In genomic region chr3:102752053-102752452, GRCm38 (mm10) we compare ENCODE assay signal across 27 mouse cellular contexts. TPM values are rescaled to one million over a fixed set of nuclear protein-coding genes. Genes with fewer than 3 reads are reported as not detected.
DNase-seq lines count a peak whose midpoint lies in the region; ATAC-seq and TF ChIP-seq lines count a peak whose summit lies in the region.
"Had no signal": no experiment of that assay in that cellular context is flagged by ENCODE, and none has a peak within 500 bp of the region (broad histone marks: within the 10 kb centered on the region; RNA-seq: fewer than 3 reads in every experiment).

No protein-coding gene starts in this region.

- no peaks in the 10 kb centered on the region for H3K79me2 ChIP-seq in heart, adult 2 months (replicated peaks; ENCODE audit: control insufficient read depth, insufficient read depth, low read length)
- H3K79me2 ChIP-seq in myocyte (ENCODE audit: control insufficient read depth, insufficient read depth), result no peaks in the 10 kb centered on the region

- peak overlapping the region; percentile 31 for H3K27ac ChIP-seq in heart, adult 2 months
- H3K27ac ChIP-seq in heart, embryonic 11.5 days (ENCODE audit: low read depth, low read length), result no peak overlapping the region
- H3K27ac ChIP-seq in heart, postnatal 0 days (ENCODE audit: low read depth), result no peak overlapping the region
- H3K27ac ChIP-seq: embryonic facial prominence, embryonic 15.5 days; forebrain, embryonic 10.5 days; hindbrain, embryonic 12.5 days had no signal

- WGBS in heart, adult 2 months, result 91% methylated on average over 4 of the region's 4 CpGs
- WGBS in heart, embryonic 11.5 days (ENCODE audit: insufficient replicate concordance), result 90% methylated on average over 4 of the region's 4 CpGs
- 82% methylated on average over 4 of the region's 4 CpGs for WGBS in heart, postnatal 0 days

- H3K36me3 ChIP-seq in heart, adult 2 months (ENCODE audit: control insufficient read depth, insufficient read depth, low read length), result peaks cover 2% of the 10 kb centered on the region
- peaks cover 3% of the 10 kb centered on the region; the same call in 1 of the 2 replicates for H3K36me3 ChIP-seq in heart, embryonic 11.5 days (ENCODE audit: control insufficient read depth, insufficient read depth, low read length)
- peaks cover 23% of the 10 kb centered on the region; the same call in 1 of the 2 replicates for H3K36me3 ChIP-seq in heart, postnatal 0 days (replicated peaks; ENCODE audit: control insufficient read depth, insufficient read depth, low read length)
- H3K36me3 ChIP-seq in myocyte (ENCODE audit: control insufficient read depth, insufficient read depth), result no peaks in the 10 kb centered on the region
- H3K36me3 ChIP-seq: embryonic facial prominence, embryonic 15.5 days; G1E; hindbrain, embryonic 12.5 days had no signal

- H3K9ac ChIP-seq in heart, adult 2 months (ENCODE audit: low read depth, low read length), result no peak overlapping the region
- no peak overlapping the region for H3K9ac ChIP-seq in heart, embryonic 11.5 days (ENCODE audit: low read depth, low read length)
- H3K9ac ChIP-seq in heart, postnatal 0 days (replicated peaks; ENCODE audit: low read depth, low read length), result no peak overlapping the region
- H3K9ac ChIP-seq: embryonic facial prominence, embryonic 15.5 days; hindbrain, embryonic 12.5 days had no signal

- H3ac ChIP-seq in myocyte (ENCODE audit: control insufficient read depth, insufficient read length), result no peak overlapping the region

- TF ChIP-seq POLR2A in heart, adult 2 months (IDR thresholded peaks at IDR 0.05; ENCODE audit: insufficient read depth, low read depth, low read length), result no peak
- no peak for TF ChIP-seq POLR2A in myocyte (IDR thresholded peaks at IDR 0.05; ENCODE audit: insufficient read length, low read depth)

- H3K27me3 ChIP-seq in heart, adult 2 months (ENCODE audit: control insufficient read depth, insufficient read depth, low read length), result no peaks in the 10 kb centered on the region
- no peaks in the 10 kb centered on the region for H3K27me3 ChIP-seq in heart, embryonic 11.5 days (ENCODE audit: control insufficient read depth, insufficient read depth, low read length)
- H3K27me3 ChIP-seq in heart, postnatal 0 days (ENCODE audit: control insufficient read depth, insufficient read depth, low read length), result no peaks in the 10 kb centered on the region
- H3K27me3 ChIP-seq in myocyte (ENCODE audit: control insufficient read depth, insufficient read depth, insufficient read length), result no peaks in the 10 kb centered on the region
- H3K27me3 ChIP-seq: embryonic facial prominence, embryonic 15.5 days; hindbrain, embryonic 12.5 days had no signal

- peak; percentile 26 for DNase-seq in cerebellum, adult 11-12 months
- DNase-seq in cerebellum, adult 8-10 months, result no peak
- DNase-seq in heart, adult 2 months, result no peak
- peak; percentile 1 for DNase-seq in heart, postnatal 0 days (ENCODE audit: low spot score)
- no peak for DNase-seq in heart, postnatal 14 days
- DNase-seq in embryo, embryonic 10.5 days (ENCODE audit: low spot score), result no peak
- DNase-seq: adrenal gland, adult 8-10 months; adrenal gland, postnatal 36 days; B cell, adult 2 months; cerebellum, adult 11 months; cerebellum, adult 9-11 months; embryo, embryonic 11 days; heart, postnatal 36 days had no signal

- H3K4me3 ChIP-seq in heart, adult 2 months, result no peak overlapping the region
- no peak overlapping the region for H3K4me3 ChIP-seq in heart, embryonic 11.5 days (ENCODE audit: low read depth, low read length)
- H3K4me3 ChIP-seq in heart, postnatal 0 days (ENCODE audit: low read depth, low read length), result no peak overlapping the region
- no peak overlapping the region for H3K4me3 ChIP-seq in myocyte
- H3K4me3 ChIP-seq: embryonic facial prominence, embryonic 15.5 days; erythroblast, embryonic 14.5 days; forebrain, embryonic 10.5 days; hindbrain, embryonic 12.5 days had no signal

- no peak for TF ChIP-seq CTCF in heart, adult 2 months (IDR thresholded peaks at IDR 0.05)
- no peak for TF ChIP-seq CTCF in heart, postnatal 0 days (IDR thresholded peaks at IDR 0.05; ENCODE audit: low read depth)

- no peak for TF ChIP-seq EP300 in heart, adult 2 months (IDR thresholded peaks at IDR 0.05; ENCODE audit: insufficient read depth, low read depth, low read length)
- TF ChIP-seq EP300 in heart, postnatal 0 days (IDR thresholded peaks at IDR 0.05; ENCODE audit: low read depth), result no peak

- no peak overlapping the region for H3K4me2 ChIP-seq in heart, embryonic 11.5 days
- H3K4me2 ChIP-seq in heart, postnatal 0 days (ENCODE audit: low read depth, low read length), result no peak overlapping the region
- peak overlapping the region; percentile 4 for H3K4me2 ChIP-seq in myocyte (ENCODE audit: low read depth)
- H3K4me2 ChIP-seq: embryonic facial prominence, embryonic 15.5 days; hindbrain, embryonic 12.5 days had no signal

- intact Hi-C loops in heart, adult 2 months (cut with DNase I), result loop anchor here (5.0 kb wide), 1 partner anchor 35 kb away; no protein-coding TSS in a partner anchor
- intact Hi-C loops in heart, postnatal 14 days (cut with DNase I), result no loop called here

- H3K4me1 ChIP-seq in heart, adult 2 months (ENCODE audit: control insufficient read depth, insufficient read depth, low read length), result peaks cover 15% of the 10 kb centered on the region
- peaks cover 29% of the 10 kb centered on the region for H3K4me1 ChIP-seq in heart, embryonic 11.5 days (ENCODE audit: control insufficient read depth, insufficient read depth, low read length)
- peaks cover 21% of the 10 kb centered on the region for H3K4me1 ChIP-seq in heart, postnatal 0 days (ENCODE audit: control insufficient read depth, insufficient read depth)

- H3K9me3 ChIP-seq in heart, embryonic 11.5 days (replicated peaks; ENCODE audit: control insufficient read depth, low read length), result no peaks in the 10 kb centered on the region
- no peaks in the 10 kb centered on the region for H3K9me3 ChIP-seq in heart, postnatal 0 days (replicated peaks; ENCODE audit: control insufficient read depth, low read length)
- H3K9me3 ChIP-seq: embryonic facial prominence, embryonic 15.5 days; forebrain, embryonic 10.5 days; G1E; hindbrain, embryonic 12.5 days had no signal

- ATAC-seq in heart, embryonic 11.5 days (replicated peaks; ENCODE audit: insufficient number of reproducible peaks, low FRiP score, low TSS enrichment), result no peak
- no peak for ATAC-seq in heart, postnatal 0 days (ENCODE audit: insufficient read depth, low read depth)
- ATAC-seq: CD4-positive, CD25-positive, alpha-beta regulatory T cell, adult 4 months; forebrain, embryonic 14.5 days; hindbrain, embryonic 16.5 days; inflammation-experienced regulatory T-cells, adult 6 months; intestine, postnatal 0 days had no signal

TF ChIP-seq in myocyte, 11 proteins besides CTCF, POLR2A, EP300 and RAD21:
- TF ChIP-seq REST (IDR thresholded peaks at IDR 0.05; ENCODE audit: insufficient read depth, insufficient read length) (no peak), MYOG (IDR thresholded peaks at IDR 0.05; ENCODE audit: control insufficient read depth in 1 of 3, insufficient read depth in 1 of 3, insufficient read length in 2 of 3, low read depth in 2 of 3) (peak in 1 of 3 experiments; percentile 22), CEBPB (IDR thresholded peaks at IDR 0.05; ENCODE audit: insufficient read depth, poor library complexity, severe bottlenecking) (no peak)

RNA-seq across cellular contexts. Expression of gene Tspan2, which starts 17.7 kb away (rescaled TPM):
- 1 to 10 TPM; 8.4 to 9.4 TPM for total RNA-seq in heart, adult 2 months (2021)
- 4.2 and 9.8 TPM in 2 replicates for polyA plus RNA-seq in heart, adult 2 months (2012; rRNA removed)
- polyA plus RNA-seq in heart, embryonic 11.5 days (2014; fragmentation: Nextera tagmentation; extraction: Ambion mirVana), result 34.3 and 40.9 TPM in 2 replicates
- 16.9 and 90.1 TPM in 2 replicates for total RNA-seq in heart, postnatal 0 days (2014; rRNA removed; ENCODE audit: low replicate concordance)
- polyA plus RNA-seq in heart, postnatal 0 days (2015; fragmentation: Nextera tagmentation; extraction: Ambion mirVana), result 13.2 and 17.1 TPM in 2 replicates
- 10 to 100 TPM; 21.8 to 22.1 TPM for total RNA-seq in heart, postnatal 14 days (2021)
- 3.0 TPM for polyA plus RNA-seq in myocyte (2012; fragmentation: generic; extraction: Trizol)
- polyA plus RNA-seq: erythroblast, embryonic 14.5 days; G1E had no signal

RNA-seq across cellular contexts. Expression of gene Tshb, which starts 30.5 kb away (rescaled TPM):
- total RNA-seq in heart, adult 2 months (2021), result not detected
- not detected in 2 replicates for polyA plus RNA-seq in heart, adult 2 months (2012; rRNA removed)
- polyA plus RNA-seq in heart, embryonic 11.5 days (2014; fragmentation: Nextera tagmentation; extraction: Ambion mirVana), result 0.13 and 0.17 TPM in 2 replicates
- total RNA-seq in heart, postnatal 0 days (2014; rRNA removed; ENCODE audit: low replicate concordance), result not detected in 2 replicates
- 0.16 TPM in 1 of 2 replicates, not detected in the other for polyA plus RNA-seq in heart, postnatal 0 days (2015; fragmentation: Nextera tagmentation; extraction: Ambion mirVana)
- total RNA-seq in heart, postnatal 14 days (2021), result not detected
- polyA plus RNA-seq in myocyte (2012; fragmentation: generic; extraction: Trizol), result not detected
- total RNA-seq: adrenal gland, adult 8-10 months; adrenal gland, postnatal 36 days; gastrocnemius, adult 8-10 months; gastrocnemius, postnatal 4 days; heart, postnatal 36 days had no signal
- polyA plus RNA-seq: CD4-positive, CD25-positive, alpha-beta regulatory T cell, adult 4 months; erythroblast, embryonic 14.5 days; G1E had no signal

Comparison
In these comparisons a context has a peak if more than half of its experiments do, and no peak if none do; other contexts are left out.
1. DNase-seq: peak in cerebellum, adult 11-12 months (single experiment) and heart, postnatal 0 days (single experiment); none in cerebellum, adult 8-10 months (single experiment), heart, adult 2 months (0 of 2), heart, postnatal 14 days (0 of 2) and embryo, embryonic 10.5 days (single experiment).